Mouse (Mus musculus) 416B (cell line): ENCODE measurements around the gene Alyref2.
"Not testable (repeated sequence)": the region's sequence is repeated elsewhere in the genome, so short reads cannot be mapped to it uniquely, and the experiment has no call there.

Experiments used
- DNase-seq: peaks from one replicate; pipeline ENCODE4 v3.0.0; 2011; ENCODE audit warnings: low read depth

The Alyref2 gene

GRCm38 (mm10) chr1:171503250-171503591, at the start of gene Alyref2:
Alyref2 (plus strand) TSS chr1:171503478.
- DNase-seq = peak; percentile 99

DNA sequence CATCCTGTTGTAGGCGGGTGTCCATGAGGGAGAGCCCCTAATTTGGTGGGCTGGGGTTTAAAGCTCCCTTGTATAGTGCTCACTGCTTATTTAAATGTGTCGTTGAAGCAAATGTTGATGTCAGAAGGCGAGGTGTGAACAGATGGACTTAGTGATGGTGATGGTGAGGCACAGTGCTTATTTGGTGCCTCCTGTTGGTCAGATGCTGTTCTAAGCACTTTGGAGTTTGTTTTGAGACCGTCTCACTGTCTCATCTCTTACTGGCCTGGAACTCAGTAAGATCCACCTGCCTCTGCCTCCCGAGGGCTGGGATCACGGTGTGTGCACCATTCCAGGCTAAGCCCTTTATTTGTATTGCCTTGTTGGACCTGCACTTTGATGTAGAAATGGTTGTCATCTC, 48.4 kb upstream of the Alyref2 start:
- peak; percentile 39 for DNase-seq

- peak; percentile 37 for DNase-seq
These were observed 45.7 kb upstream of the Alyref2 start for GRCm38 (mm10) chr1:171457568-171457967.

DNA sequence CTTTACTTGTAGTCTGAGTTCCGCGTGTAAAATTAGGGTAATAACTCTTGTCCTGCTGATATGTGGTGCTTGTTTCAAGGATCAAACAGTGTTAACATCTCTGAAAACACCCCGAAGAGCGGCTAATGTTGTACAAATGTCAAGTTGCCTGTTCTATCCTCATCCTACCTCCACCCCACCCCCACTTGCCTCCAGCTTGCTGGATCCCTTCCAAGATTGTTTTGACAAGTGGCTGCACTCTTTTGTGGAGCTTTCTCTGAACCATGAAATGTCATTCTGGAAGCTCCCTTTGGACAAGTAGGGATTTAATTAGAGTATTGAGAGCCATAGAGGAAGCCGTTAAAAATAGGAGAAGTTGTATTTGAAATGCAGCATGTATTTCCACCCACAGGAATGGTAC, 43.5 kb upstream of the Alyref2 start:
- no peak for DNase-seq

DNA sequence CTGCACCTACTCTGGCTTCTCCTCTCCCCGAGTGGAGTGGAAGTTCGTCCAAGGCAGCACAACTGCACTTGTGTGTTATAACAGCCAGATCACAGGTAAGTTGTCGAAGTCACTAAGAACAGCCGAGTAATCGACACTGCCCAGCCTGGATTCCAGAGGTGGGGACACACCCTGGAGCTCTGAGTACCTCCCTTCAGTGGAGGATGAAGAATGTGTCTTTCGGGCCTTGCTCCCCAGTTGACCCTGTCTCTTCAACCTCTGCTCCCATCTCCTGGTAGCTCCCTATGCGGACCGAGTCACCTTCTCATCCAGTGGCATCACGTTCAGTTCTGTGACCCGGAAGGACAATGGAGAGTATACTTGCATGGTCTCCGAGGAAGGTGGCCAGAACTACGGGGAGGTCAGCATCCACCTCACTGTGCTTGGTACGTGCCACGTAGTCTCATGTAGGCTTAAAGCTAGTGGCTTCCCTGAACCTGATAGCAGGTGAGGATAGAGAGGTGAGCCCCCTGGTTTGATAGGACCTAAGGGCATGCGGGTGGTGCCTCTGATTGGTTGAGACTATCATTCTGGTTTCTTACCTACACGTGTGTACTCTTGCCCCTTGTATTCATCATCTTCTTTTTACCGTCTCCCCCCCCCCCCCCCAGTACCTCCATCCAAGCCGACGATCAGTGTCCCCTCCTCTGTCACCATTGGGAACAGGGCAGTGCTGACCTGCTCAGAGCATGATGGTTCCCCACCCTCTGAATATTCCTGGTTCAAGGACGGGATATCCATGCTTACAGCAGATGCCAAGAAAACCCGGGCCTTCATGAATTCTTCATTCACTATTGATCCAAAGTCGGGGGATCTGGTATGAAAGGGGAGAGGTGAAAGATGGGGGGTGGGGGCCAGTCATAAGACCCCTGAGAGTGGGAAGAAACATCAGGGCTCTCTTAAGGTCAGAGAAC, 42.5 kb upstream of the Alyref2 start:
- no peak for DNase-seq

GRCm38 (mm10) chr1:171463133-171463532, 40.1 kb upstream of the Alyref2 start:
- no peak for DNase-seq

- DNase-seq = no peak
These were observed 37.4 kb upstream of the Alyref2 start for GRCm38 (mm10) chr1:171465749-171466412.

DNA sequence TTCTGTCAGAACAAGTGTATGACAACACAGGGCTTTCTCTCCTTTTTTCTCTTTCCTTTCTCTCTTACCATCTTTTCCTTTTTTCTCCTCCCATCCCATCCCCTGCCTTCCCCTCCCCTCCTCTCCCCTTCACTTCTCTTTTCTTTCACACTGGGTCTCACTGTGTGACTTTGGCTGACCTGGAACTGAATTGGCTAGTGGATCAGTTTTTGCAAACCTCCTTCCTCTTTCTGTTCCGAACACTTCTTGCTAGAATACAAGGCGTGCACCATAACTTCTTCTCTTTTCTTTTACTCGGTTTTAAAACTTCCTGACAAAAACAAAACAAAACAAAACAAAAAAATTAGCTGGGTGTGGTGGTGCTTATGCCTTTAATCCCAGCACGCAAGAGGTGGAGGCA, 36.7 kb upstream of the Alyref2 start:
- no peak for DNase-seq

GRCm38 (mm10) chr1:171469678-171470077, 33.6 kb upstream of the Alyref2 start:
- peak; percentile 34 for DNase-seq

GRCm38 (mm10) chr1:171470371-171470871, 32.9 kb upstream of the Alyref2 start:
- DNase-seq = peak; percentile 92

DNA sequence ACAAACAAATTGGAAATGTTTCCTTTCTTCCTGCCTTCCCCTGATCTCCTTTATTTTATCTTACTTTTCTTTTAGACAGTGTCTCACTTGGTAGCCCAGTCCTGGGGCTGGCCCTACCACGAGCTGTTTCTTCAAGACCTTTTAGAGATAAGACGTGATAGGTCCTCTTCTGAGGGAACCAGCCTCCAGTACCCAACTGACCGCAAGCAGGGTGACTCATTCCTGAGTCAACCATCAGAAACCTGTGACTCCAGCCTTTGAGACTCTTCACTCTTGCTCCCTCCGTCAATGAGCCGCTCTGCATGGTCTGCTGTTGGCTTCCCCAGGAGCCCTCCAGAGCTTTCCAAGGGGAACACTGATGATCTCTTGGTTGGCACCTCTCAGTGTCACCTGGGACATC, 32.4 kb upstream of the Alyref2 start:
- peak; percentile 97 for DNase-seq

GRCm38 (mm10) chr1:171471452-171471851, 31.8 kb upstream of the Alyref2 start:
- DNase-seq = no peak

- not testable (repeated sequence) for DNase-seq
These were observed 31.3 kb upstream of the Alyref2 start for GRCm38 (mm10) chr1:171471941-171472340.

GRCm38 (mm10) chr1:171473506-171473905, 29.8 kb upstream of the Alyref2 start:
- DNase-seq = no peak

GRCm38 (mm10) chr1:171473920-171474640, 29.2 kb upstream of the Alyref2 start:
- peak; percentile 42 for DNase-seq

- peak; percentile 26 for DNase-seq
These were observed 26.2 kb upstream of the Alyref2 start for GRCm38 (mm10) chr1:171477123-171477522.

DNA sequence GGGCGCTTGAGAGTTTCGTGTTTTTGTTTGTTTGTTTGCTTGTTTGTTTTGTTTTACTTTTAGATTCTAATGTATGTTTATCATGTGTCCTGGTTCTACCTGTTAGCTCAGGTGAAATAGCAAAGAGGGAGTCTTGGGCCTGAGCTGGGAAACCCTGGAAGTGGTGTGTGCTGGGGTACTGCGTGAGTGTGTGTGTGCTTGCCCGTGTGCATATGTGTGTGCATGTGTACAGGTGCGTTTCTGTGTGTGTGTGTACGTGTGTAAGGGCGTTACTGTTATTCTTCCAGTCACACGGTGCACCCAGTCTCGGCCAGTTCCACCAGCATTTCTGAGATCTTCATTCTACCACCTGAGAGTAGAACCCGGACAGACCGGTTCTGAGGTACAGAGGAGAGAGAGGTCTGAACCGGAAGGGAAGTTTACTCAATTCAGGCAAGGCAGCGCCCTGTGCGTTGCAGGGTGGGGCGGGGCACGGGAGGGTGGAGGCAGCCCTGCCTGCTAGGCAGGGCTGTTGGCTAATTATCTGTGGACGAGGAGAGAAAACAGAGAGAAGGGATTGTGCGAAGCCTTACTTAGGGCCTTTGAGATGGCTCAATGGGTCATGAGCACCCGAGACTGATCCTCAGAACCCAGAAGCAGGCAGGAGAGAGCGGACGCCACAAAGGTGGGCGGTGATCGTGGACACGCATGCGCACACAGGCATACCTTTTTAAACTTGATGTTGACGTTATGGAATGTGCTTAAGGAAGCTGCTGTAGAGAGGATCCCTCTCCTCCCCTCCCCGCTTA, 25.3 kb upstream of the Alyref2 start:
- DNase-seq = no peak

- DNase-seq = peak; percentile 80
These were observed 24.3 kb upstream of the Alyref2 start for GRCm38 (mm10) chr1:171478968-171479367.

DNA sequence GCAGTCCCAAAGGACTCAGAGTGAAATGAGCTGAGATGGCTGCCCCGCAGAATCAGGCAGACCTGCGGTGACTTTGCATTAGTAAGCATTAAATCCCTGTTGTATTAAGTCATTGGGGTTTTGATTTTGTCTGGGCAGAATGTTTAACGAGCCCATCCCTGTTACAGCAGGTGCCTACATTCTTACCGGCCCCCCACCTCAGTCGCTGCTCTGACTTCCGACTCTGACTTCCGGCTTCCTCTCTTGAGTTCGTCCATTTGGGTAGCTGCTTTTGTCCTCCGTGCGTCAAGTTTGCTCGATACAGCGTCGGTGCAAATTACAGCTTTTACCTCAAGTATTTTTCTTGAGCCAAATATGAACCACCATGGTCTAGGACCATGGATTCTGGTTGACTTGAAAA, 9.0 kb upstream of the Alyref2 start:
- DNase-seq = no peak

DNA sequence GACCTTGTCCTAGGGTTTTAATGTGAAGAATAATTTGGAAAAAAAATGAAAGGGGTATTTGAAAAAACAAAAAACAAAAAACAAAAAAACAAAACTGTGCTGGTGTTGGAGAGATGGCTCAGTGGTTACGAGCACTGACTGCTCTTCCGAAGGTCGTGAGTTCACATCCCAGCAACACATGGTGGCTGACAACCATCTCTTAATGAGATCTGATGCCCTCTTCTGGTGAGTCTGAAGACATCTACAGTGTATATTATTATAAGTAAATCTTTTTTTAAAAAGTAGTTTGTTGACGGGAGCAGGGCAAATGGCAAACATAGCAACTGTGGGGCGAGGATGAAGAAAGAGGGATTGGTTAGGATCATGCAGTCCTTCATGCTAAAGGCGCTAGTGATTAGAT, 7.9 kb upstream of the Alyref2 start:
- no peak for DNase-seq

GRCm38 (mm10) chr1:171499856-171500255, 3.4 kb upstream of the Alyref2 start:
- DNase-seq = no peak
